ENCODE assay signal across 9 mouse cellular contexts in genomic region chr13:41357161-41357560, GRCm38 (mm10).
DNase-seq lines count a peak whose midpoint lies in the region; ATAC-seq and TF ChIP-seq lines count a peak whose summit lies in the region.
"Had no signal": no experiment of that assay in that cellular context is flagged by ENCODE, and none has a peak within 500 bp of the region (broad histone marks: within the 10 kb centered on the region; RNA-seq: fewer than 3 reads in every experiment).

No protein-coding gene starts in this region.

- TF ChIP-seq CTCF in lung, postnatal 0 days (IDR thresholded peaks at IDR 0.05) = no peak
- TF ChIP-seq CTCF in stomach, postnatal 0 days (IDR thresholded peaks at IDR 0.05; ENCODE audit: low read depth) = no peak

- no peaks in the 10 kb centered on the region for H3K27me3 ChIP-seq in lung, postnatal 0 days (replicated peaks; ENCODE audit: insufficient read depth, low read length)
- peaks cover 3% of the 10 kb centered on the region; the same call in 1 of the 2 replicates for H3K27me3 ChIP-seq in limb, embryonic 13.5 days
- no peaks in the 10 kb centered on the region for H3K27me3 ChIP-seq in stomach, postnatal 0 days (ENCODE audit: control insufficient read depth, insufficient read depth, low read length)

- peak overlapping the region; percentile 94 for H3K27ac ChIP-seq in lung, postnatal 0 days (ENCODE audit: low read length)
- H3K27ac ChIP-seq in limb, embryonic 13.5 days = no peak overlapping the region
- H3K27ac ChIP-seq in stomach, postnatal 0 days (replicated peaks) = no peak overlapping the region

- peak overlapping the region; percentile 69 for H3K4me2 ChIP-seq in lung, postnatal 0 days (replicated peaks; ENCODE audit: low read depth, low read length)
- H3K4me2 ChIP-seq in limb, embryonic 13.5 days (replicated peaks) = peak overlapping the region; percentile 71
- H3K4me2 ChIP-seq in stomach, postnatal 0 days (replicated peaks; ENCODE audit: low read depth) = peak overlapping the region; percentile 58

- peak overlapping the region; percentile 63 for H3K4me3 ChIP-seq in lung, postnatal 0 days (ENCODE audit: low read depth, low read length)
- H3K4me3 ChIP-seq in limb, embryonic 13.5 days = peak overlapping the region; percentile 66
- H3K4me3 ChIP-seq in stomach, postnatal 0 days (ENCODE audit: low read depth, low read length) = peak overlapping the region; percentile 71

- TF ChIP-seq EP300 in lung, postnatal 0 days (IDR thresholded peaks at IDR 0.05) = no peak
- TF ChIP-seq EP300 in stomach, postnatal 0 days (optimal IDR thresholded peaks at IDR 0.05) = no peak

- no peaks in the 10 kb centered on the region for H3K36me3 ChIP-seq in lung, postnatal 0 days (ENCODE audit: insufficient read depth, low read length)
- H3K36me3 ChIP-seq in limb, embryonic 13.5 days = no peaks in the 10 kb centered on the region
- H3K36me3 ChIP-seq in stomach, postnatal 0 days (ENCODE audit: control insufficient read depth, insufficient read depth, low read length) = no peaks in the 10 kb centered on the region

- H3K9ac ChIP-seq in lung, postnatal 0 days (replicated peaks; ENCODE audit: low read depth) = peak overlapping the region; percentile 70
- H3K9ac ChIP-seq in limb, embryonic 13.5 days = peak overlapping the region; percentile 80
- peak overlapping the region; percentile 78; the same call in 1 of the 2 replicates for H3K9ac ChIP-seq in stomach, postnatal 0 days (ENCODE audit: low read length)

- DNase-seq in heart, adult 11 months = peak; percentile 73
- no peak for DNase-seq in heart, postnatal 25 days (ENCODE audit: low spot score)
- DNase-seq in lung, postnatal 0 days (ENCODE audit: low spot score) = no peak
- DNase-seq in lung, adult 18-20 months = no peak
- DNase-seq in stomach, postnatal 0 days (ENCODE audit: low spot score) = no peak
- no peak for DNase-seq in frontal cortex, postnatal 10 days (ENCODE audit: low spot score in 2 of 2)
- DNase-seq in cerebellum, adult 8-10 months = no peak
- DNase-seq: cerebellum, adult 9-10 months had no signal

- H3K9me3 ChIP-seq in lung, postnatal 0 days (ENCODE audit: low read length) = no peaks in the 10 kb centered on the region
- H3K9me3 ChIP-seq in limb, embryonic 13.5 days = no peaks in the 10 kb centered on the region
- no peaks in the 10 kb centered on the region for H3K9me3 ChIP-seq in stomach, postnatal 0 days (ENCODE audit: control insufficient read depth, low read length)

- no peak for ATAC-seq in lung, postnatal 0 days
- no peak for ATAC-seq in limb, embryonic 13.5 days (ENCODE audit: low FRiP score, low read depth)
- no peak for ATAC-seq in stomach, postnatal 0 days (ENCODE audit: low FRiP score, low TSS enrichment)

- peaks cover 42% of the 10 kb centered on the region for H3K4me1 ChIP-seq in lung, postnatal 0 days (ENCODE audit: insufficient read depth, low read depth, low read length)
- H3K4me1 ChIP-seq in limb, embryonic 13.5 days = peaks cover 64% of the 10 kb centered on the region
- peaks cover 11% of the 10 kb centered on the region; the same call in 1 of the 2 replicates for H3K4me1 ChIP-seq in stomach, postnatal 0 days (replicated peaks; ENCODE audit: control insufficient read depth, insufficient read depth)

- 31% methylated on average over 4 of the region's 4 CpGs for WGBS in lung, postnatal 0 days
- WGBS in limb, embryonic 13.5 days = 72% methylated on average over 4 of the region's 4 CpGs
- 46% methylated on average over 4 of the region's 4 CpGs for WGBS in stomach, postnatal 0 days

- intact Hi-C loops in heart, postnatal 25 days (cut with DNase I) = loop anchor here (5.0 kb wide), 1 partner anchor 215 kb away; no protein-coding TSS in a partner anchor
